Mouse (Mus musculus): Measurements from ENCODE around the gene Atg7.

DNA sequence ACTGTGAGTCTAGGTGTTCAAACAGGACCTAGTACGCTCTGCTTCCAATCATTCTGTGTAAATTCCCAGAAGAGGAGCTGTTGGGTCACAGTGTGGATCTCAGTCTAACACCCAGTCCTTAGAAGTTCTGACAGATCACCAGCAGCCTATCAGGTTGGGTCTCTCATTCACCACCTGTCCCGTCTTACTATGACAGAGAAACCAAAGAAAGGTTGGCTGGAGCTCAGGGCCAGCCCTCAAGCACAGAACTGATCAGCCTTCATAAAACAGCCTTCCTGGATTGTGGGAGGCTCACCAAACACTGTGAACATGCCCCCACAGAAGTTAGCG is 230.9 kb downstream of the Atg7 start:
- TF ChIP-seq POLR2A (IDR thresholded peaks at IDR 0.05; ENCODE audit: extremely low read depth, insufficient read depth, low read length) (no peak), CTCF (IDR thresholded peaks at IDR 0.05; ENCODE audit: low read depth, low read length) (no peak)
